Mouse (Mus musculus): ENCODE data around the gene St3gal5.

The St3gal5 gene

DNA sequence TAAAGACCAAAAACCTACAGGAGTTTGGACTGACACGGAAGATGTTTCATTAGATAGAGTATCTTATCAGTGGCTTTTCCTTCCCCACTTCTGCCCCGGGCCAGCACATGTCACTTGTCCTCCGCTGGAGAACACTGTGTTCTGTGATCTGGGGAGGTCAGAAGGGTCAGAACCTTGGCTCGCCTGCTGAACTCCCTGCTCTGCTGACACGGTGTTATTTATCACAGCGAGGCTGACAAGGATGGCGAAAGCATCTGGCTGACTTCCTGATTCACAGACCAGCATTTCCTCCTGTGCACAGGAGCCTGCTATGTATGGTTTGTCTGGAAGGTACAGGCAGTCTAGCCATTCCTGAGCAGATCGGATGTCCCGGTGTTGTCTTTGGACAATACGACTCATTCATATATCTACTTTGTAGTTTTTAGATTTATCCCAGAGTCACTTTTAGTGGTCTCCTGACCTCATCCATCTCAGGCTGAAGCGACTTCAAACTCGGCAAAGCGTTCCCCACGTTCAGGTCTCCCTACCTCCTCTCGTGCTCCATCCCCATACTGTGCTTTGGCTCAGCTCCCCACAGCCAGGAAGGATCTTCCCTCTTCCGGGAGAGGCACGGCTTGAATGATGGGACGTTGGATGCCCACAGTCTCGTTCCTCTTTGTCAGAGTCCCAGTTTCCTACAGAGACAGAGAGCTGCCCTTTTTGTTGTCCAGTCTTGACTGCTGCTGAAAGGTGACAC is 64.9 kb downstream of the St3gal5 start:
- no peak for DNase-seq (ENCODE audit: low read depth, low spot score)

DNA sequence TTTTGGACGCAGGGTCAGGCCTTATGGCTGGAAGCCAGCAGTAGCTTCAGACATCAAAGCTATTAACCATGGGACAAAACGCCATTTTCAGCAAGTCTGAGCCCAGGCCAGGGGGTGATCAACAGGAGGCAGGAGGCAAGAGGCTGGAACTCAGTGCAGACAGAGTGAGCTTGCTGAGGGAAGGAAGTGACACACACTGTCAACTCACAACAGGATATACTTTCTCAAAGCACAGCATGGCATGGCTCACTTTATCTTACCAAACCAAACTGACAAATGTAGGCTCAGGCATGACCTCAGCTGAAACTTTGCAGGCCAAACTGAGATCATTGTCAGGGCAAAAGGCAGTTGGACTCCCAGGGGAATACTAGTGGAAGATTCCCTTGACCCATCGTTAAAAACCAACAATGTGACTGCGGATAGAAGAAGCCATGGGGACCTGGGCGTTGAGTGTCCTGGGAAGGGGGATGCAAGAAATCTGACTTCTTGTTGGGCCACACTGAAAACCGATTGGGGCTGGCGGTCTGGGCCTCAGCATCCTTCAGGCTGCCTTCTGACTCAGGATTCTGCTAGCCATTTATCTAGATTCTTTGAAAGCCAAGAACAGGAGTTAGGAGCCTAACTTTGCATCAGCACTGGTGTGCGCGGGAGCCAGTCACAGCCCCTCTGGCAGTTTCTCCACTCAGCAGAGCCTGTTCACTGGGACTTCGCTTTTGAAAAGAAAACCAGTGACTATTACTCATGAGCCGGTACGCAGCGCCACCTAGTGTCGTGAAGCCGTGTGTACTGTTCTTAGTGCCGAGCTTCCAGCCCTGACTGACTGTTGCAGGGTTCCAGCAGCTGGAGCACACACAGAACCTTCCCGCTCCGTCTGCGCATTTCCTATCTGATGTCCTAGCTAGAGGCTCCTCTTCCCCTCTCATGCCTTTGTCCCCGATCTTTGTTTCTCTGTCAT is 67.2 kb downstream of the St3gal5 start:
- peak; percentile 67 for DNase-seq (ENCODE audit: low read depth, low spot score)

DNA sequence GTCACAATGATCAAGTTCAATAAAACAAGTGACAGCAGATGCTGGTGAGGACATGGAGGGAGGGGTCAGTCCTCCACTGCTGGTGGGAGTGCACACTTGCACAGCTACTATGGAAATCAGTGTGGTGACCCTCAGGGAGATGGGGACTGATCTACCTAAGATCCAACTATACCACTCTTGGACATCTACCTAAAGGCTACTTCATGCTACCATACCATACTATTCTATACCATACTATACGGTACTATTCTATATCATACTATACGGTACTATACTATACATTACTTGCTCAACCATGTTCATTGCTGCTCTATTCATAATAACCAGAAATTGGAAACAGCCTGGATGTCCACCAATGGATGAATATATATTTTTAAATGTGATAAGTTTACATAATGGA is 68.5 kb downstream of the St3gal5 start:
- DNase-seq (ENCODE audit: low read depth, low spot score), result no peak

DNA sequence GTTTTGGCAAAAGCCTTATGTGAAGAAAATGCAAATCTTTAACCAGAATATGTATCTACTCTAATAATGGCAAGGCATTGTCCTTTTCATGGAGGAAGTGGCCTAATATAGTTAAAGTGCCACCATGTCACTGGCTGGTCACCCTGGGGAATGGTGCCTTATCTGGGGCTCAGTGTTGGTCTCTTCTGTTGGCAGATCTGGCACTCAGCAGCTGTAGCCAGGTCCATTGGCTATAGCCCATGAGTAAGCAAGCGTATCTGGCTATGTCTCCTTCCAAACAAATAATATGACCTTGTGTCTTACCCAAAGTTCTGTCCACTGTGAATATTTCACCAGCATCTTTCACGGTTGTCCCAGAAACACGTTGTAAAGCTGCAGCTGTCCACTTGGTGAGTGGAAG is 74.0 kb downstream of the St3gal5 start:
- no peak for DNase-seq (ENCODE audit: low read depth, low spot score)

DNA sequence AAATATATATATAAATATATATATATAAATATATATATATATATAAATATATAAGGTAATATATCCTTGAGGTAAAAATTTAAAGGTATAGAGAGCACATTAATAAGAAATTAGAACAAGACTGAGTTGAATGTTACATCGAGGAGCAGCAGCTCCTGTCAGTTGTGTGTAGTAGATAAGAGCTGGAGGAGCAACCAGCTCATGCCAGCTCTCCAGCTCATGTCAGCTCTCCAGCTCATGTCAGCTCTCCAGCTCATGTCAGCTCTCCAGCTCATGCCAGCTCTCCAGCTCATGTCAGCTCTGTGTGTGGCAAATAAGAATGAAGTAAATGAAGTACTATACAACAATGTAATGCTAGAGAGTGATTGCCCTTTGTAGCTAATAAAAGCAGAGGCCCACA is 76.0 kb downstream of the St3gal5 start:
- no peak for DNase-seq (ENCODE audit: low read depth, low spot score)

DNA sequence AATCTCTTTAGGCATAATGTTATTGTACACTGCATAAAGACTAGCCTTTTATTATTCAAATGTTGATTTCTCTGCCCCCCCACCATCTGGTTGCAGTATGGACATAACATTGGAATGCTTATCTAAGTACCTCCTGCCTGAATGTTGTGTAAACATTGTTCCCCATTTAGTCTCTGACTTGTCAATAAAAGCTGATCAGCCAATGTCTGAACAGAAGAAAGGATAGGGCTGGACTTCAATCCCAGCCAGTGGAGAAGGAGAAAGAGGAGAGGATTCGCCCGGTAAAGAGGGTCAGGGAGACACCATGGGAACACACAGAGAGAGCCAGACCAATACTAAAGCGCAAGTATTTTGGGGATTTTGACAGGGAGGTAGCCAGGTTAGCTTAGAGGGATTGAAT is 78.0 kb downstream of the St3gal5 start:
- DNase-seq (ENCODE audit: low read depth, low spot score), result no peak

DNA sequence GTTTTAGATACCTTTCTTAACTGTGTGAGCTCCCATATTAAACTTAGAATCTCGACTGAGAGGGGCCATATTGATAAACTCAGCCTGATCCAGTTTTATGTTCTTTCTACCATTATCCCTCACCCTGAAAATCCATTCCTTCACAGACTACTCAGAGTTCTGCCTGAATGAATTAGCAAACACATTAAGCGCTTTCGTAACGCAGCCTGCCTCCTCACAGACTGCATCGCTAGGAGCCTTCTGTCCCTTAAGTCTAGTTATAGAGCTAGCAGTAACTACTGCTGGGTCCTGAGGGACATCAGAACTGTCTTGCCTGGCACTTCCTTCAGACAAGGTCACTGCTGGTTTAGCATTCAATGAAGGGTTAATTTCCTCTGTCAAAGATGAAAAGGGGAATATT is 78.6 kb downstream of the St3gal5 start:
- DNase-seq (ENCODE audit: low read depth, low spot score), result no peak

DNA sequence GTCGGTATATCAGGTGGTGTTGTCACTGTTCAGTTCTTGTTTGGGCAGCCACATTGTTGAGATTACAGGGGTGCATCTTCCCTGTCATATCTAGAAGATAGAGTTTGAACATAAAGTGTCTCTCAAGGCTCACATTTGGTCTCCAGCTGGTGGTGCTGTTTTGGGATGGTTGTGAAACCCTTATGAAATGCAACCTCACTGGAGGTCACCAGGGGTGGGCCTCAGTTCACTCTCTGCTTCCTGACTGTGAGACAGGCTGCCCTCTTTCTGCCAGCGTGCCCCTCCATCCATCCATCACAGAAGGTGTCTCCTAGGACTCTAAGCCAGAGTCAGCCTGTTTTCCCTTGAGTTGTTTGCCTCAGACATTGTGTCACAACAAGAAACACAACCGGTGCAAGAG is 80.0 kb downstream of the St3gal5 start:
- no peak for DNase-seq (ENCODE audit: low read depth, low spot score)

DNA sequence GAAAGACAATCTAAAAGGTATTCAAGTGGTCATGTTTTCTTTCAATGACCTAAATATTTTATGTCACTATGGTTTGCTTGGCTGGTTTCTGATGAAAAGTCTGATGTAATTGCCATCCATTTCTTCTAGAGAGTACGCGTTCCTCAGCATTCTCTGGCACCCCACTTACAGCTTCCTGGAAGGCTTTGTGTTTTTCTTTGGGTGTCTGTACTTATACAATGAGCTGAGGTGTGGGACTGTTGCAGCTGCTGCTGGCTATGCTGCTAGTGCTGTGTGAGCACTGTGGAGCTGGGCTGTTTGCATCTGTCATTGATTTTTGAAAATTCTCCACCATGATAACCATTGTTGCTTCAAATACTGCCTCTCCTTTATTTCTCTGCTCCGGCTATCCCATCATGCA is 81.6 kb downstream of the St3gal5 start:
- DNase-seq (ENCODE audit: low read depth, low spot score), result no peak

DNA sequence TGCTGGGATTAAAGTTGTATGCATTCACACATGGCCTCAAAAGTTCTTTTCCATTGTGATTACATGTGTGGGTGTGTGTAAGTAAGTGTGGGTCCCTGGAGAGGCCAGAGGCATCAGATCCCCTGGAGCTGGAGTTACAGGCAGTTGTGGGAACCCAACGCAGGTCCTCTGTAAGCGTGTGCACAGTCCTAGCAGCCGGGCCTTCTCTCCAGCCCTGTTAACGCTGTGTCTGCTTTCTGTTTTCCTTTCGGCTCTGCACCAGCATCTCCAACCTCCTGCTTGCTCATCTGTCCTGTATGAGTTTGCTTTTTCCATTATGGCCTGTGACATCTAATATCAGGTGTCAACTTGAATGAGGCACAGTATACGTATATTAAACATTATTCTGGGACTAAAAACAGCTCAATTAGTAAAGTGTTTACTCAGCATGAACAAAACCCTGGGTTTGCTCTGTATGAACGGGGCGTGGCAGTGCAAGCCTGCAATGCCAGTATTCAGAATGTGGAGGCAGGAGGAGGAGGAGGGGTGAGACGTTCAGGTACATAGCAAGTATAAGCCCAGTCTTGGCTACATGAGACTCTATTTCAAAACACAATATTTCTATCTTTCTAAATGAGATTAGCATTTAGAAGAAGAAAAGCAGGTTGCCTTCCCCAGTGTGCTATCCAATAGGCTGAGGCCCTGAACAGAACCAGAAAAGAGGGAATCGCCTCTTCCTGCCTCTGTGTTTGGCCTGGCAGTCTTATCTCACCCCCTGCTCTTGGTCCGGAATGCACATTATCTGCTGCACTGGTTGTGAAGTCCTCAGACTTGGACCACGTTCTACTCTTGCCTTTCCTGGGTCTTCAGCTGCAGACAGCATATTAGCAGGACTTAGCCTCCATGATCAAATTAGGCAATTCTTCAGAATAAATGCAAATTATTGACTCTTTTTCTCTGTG is 82.4 kb downstream of the St3gal5 start:
- no peak for DNase-seq (ENCODE audit: low read depth, low spot score)

DNA sequence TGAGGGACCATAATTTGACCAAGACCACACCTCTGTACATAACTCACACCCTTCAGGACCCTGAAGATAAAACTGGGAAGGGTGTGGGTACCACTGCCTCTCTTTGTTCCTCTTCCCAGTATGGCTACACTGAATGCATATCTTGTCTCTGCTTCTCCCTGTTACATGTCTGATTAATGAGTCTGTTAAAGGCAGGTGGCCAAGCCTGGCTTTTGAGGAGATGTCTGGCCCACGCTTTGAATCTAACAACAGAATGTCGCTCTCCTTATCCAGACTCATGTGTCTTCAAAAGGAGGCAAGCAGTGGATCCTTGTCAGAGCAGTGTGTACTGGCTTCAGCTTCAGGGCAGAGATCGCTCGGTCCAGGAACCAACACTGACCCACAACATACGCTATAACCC is 87.2 kb downstream of the St3gal5 start:
- no peak for DNase-seq (ENCODE audit: low read depth, low spot score)

DNA sequence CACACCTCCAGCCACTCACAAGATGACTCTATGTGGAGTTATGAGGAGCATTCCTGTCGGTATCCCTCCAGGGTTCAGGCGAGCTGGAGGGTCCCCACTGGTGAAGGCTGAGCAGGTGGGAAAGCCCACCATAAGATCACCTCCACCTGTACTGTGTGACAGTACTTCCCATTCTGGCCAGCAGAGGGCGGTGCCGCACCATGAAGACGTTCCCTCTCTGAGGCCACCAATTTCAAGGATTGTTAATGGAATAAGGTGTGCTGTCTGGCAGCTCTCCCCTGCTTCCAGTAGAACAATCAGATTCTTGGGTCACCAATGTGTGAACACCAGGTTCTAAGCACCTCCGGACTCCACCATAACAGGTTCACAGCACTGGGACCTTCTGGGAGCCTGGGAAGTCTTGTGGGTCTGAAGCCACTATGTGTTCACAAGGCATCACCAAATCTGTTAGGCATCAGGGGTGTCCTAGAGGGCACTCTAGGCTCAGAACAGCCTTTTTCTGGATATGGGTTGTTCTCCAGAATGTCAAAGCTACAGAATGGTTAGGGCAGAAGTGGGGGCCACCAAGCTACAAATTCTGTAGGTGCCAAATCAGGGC is 88.6 kb downstream of the St3gal5 start:
- peak; percentile 50 for DNase-seq (ENCODE audit: low read depth, low spot score)

DNA sequence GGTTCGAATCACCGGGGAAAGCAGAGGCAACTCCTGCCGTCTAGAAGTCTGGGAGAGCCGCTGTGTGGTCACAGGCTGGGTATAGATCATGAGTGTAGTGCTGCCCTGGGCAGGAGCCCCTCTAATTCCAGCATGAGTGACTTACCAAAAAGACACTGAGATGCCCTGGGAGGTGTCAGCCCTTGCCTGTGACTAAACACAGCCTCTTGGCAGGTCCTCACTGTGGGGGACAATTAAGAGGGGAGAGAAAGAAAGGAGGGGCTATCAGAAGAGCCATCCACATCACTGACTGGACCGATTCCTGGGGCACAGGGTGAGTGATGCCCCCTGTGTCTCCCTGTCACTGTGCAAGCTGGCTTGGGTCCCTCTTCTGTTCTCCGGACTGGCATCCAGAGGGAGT is 89.4 kb downstream of the St3gal5 start:
- DNase-seq (ENCODE audit: low read depth, low spot score), result no peak

DNA sequence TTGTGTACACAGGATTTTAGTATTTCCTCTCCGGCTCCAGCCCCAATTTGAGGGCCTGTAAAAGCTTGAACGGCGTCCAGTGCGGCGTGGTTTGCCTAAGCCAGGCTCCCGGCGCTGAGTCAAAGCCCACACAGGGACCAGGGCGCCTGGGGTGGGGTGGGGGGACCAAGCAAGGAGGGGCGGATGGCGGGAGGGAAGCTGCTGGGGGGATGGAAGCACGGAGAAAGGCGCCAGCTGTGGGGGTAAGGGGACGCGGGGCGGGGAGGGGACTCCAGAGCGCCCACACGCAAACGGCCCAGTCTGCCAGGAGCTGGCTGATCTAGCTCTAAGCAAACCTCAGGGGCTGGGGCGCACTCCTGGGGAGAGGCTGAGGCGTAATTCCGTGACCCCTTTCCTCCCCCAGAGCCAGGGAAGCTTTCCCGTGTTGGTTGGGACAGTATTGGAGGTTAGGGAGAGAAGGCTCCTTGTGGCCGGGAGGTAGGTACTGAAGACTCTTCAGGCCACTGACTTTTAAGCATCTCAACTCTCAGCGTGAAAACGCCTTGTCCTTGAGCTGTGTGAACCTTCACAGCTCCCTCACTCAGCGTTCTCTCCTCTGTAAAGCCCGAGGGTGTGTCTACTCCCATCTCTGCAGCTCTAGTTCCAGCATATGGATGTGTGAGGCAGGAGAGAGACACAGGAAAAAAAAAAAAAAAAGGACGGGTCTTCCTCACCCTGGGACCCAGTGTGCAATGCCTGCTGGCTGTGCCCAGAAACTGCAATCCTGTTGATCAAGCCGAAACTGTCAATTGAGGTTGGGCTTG is 91.9 kb downstream of the St3gal5 start:
- DNase-seq (ENCODE audit: low read depth, low spot score), result no peak

DNA sequence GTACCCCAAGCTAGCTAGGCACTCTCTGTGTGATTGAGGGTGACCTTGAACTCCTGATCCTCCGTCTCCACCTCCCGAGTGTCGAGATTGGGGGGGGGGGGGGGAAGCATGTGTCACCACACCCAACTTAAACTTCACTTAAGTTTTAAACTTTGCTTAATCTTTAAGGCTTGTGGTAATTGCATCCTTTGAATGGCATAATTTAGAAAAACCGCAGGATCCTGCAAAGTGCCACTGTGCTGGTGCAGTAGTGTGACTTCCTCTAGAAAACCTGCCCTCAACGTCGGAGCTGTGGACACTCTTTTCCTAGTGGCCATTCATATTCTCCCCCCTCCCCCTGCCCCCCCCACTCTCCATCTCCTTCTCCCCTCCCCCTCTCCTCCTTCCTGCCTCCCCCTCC is 92.7 kb downstream of the St3gal5 start:
- no peak for DNase-seq (ENCODE audit: low read depth, low spot score)

DNA sequence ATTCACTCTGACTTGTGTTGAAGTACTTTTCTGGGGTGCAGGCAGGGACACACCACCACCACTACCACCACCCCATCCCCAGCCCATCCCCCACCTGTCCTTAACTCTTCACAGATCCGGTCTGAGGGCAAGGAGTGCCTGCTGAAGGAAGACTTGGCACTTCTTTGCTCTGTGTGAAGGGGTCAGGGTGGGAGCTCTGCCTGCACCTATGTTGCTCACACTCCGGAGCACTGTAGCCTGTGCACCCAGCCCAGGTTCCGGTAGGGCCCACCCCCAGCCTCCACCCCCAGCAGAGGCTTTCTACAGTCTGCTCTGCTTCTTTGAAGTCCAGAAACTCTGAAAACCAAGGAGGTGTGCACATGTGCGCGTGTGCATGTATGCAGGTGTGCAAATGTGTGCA is 93.2 kb downstream of the St3gal5 start:
- DNase-seq (ENCODE audit: low read depth, low spot score), result no peak

DNA sequence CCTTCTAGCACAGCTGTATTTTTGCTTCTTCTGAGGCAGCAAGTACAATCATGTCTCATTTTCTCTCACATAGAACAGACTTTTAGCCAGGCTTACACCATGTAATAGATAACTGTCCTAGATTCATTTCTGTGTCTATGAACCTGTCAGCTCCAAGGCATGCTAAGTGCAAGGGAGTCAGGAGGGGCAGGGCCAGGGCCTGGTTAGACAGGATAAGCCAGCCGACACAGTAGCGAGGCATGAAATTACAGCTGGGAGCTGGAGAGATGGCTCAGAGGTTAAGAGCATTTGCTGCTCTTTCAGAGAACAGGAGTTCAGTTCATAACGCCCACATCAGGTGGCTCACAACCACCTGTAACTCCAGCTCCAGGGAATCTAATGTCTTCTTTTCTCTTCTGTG is 99.3 kb downstream of the St3gal5 start:
- no peak for DNase-seq (ENCODE audit: low read depth, low spot score)

DNA sequence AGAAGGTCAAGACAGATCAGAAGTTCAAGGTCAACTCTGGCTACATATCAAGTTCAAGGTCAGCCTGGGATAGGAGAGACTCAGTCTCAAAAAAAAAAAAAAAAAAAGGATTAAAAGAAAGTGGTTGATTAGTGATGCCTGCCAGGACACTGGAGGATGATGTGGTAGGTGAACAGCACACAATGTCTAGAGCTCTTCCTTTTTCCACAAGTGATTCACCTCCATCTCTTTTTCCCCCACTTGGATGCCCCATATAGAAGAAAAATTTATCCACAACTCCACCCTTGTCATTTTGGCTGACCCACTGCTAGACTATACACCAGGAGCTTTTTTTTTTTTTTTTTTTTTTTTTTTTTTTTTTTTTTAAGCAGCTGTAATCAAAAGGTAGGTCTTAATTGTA is 100.1 kb downstream of the St3gal5 start:
- no peak for DNase-seq (ENCODE audit: low read depth, low spot score)

DNA sequence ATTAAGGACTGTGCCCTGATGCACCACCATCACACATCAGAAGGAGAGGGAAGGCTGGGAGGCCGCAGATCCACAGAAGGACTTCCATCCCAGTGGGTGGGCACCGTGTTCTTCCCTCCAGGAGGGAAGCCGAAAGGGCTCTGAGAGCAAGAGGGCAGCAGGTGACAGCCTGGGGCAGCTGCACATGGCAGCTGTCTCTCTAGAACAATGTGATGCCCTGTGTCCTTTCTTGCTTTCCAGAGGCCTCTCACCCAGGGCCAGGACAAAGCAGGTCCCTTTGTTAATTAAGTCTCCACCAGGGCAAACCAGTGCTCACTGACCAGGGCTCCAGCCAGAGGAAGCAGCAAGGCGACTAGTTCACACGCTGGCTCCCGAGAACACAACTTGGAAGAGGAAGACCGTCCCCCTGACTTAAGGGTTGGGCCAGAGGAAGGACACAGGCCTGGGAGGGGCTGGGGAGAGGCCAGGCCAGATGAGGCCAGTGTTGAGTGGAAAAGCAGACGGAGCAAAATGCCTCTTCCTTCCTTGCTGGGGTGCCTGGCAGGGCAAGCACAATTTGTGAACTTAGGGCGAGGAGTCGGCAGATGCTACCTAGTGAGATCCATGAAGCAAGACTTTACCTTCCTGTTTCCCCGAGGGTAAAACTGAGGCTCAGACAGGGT is 103.3 kb downstream of the St3gal5 start:
- no peak for DNase-seq (ENCODE audit: low read depth, low spot score)

DNA sequence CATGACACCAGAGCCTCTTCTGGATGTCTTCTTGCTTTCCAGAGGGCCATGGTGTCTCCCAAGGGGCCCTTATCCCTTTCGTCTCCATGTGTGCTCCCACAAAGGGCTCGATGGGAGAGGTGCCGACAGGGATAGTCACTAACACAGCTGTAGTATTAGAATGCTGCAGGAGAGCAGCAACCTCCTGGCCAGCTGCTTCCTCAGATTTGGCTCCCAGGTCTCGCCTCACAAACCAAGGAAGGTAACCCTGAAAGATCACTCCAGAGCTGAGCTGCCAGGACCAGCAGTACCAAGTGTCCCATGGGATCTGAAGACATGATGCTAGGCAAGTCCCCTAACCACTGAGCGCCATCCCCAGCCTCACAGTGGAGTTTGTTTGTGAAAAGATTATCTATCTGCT is 105.3 kb downstream of the St3gal5 start:
- DNase-seq (ENCODE audit: low read depth, low spot score), result no peak
